Mouse (Mus musculus): ENCODE data around the gene Gdnf.
A peak's percentile ranks its signal among the peaks of the same experiment; 100 is the strongest.

Gdnf gene

GRCm38 (mm10) chr15:7862890-7863289 is 52.2 kb downstream of the Gdnf start:
- no peak for DNase-seq

- DNase-seq: no peak
Measured at GRCm38 (mm10) chr15:7863328-7863727, 52.7 kb downstream of the Gdnf start.

GRCm38 (mm10) chr15:7865305-7865704 is 54.7 kb downstream of the Gdnf start:
- DNase-seq: no peak

GRCm38 (mm10) chr15:7872473-7872872 is 61.8 kb downstream of the Gdnf start:
- no peak for DNase-seq

- no peak for DNase-seq
Measured at GRCm38 (mm10) chr15:7875879-7876278, 65.2 kb downstream of the Gdnf start.

GRCm38 (mm10) chr15:7877560-7878467 is 67.2 kb downstream of the Gdnf start:
- peak; percentile 16 for DNase-seq

GRCm38 (mm10) chr15:7878861-7879260 is 68.2 kb downstream of the Gdnf start:
- no peak for DNase-seq

- DNase-seq: no peak
Measured at GRCm38 (mm10) chr15:7879956-7880355, 69.3 kb downstream of the Gdnf start.

- no peak for DNase-seq
Measured at GRCm38 (mm10) chr15:7884181-7884580, 73.5 kb downstream of the Gdnf start.

GRCm38 (mm10) chr15:7885106-7885505 is 74.5 kb downstream of the Gdnf start:
- no peak for DNase-seq

GRCm38 (mm10) chr15:7886591-7886990 is 75.9 kb downstream of the Gdnf start:
- DNase-seq: no peak

Data from kidney, postnatal 14 days (tissue).